Comparison of ENCODE assay signal across 17 mouse cellular contexts in genomic region chr4:76417676-76418075, GRCm38 (mm10).
"Had no signal": no experiment of that assay in that cellular context is flagged by ENCODE, and none has a peak within 500 bp of the region (broad histone marks: within the 10 kb centered on the region; RNA-seq: fewer than 3 reads in every experiment).

No protein-coding gene starts in this region.

- H3K27me3 ChIP-seq: lung, embryonic 15.5 days; megakaryocyte, embryonic 14.5 days; midbrain, embryonic 13.5 days; midbrain, embryonic 15.5 days; neural tube, embryonic 12.5 days; stomach, embryonic 15.5 days had no signal

- H3K4me1 ChIP-seq: megakaryocyte, embryonic 14.5 days; midbrain, embryonic 13.5 days; stomach, embryonic 15.5 days had no signal

- H3K4me3 ChIP-seq: lung, embryonic 15.5 days; megakaryocyte, embryonic 14.5 days; midbrain, embryonic 13.5 days; midbrain, embryonic 15.5 days; neural tube, embryonic 12.5 days; stomach, embryonic 15.5 days had no signal

- ATAC-seq: lung, postnatal 0 days; midbrain, embryonic 13.5 days; midbrain, embryonic 15.5 days had no signal

- H3K9ac ChIP-seq: lung, embryonic 15.5 days; midbrain, embryonic 13.5 days; midbrain, embryonic 15.5 days; neural tube, embryonic 12.5 days; stomach, embryonic 15.5 days had no signal

- DNase-seq: lung, adult 2 months; lung, postnatal 14 days; lung, postnatal 36 days; right cerebral cortex, postnatal 14 days; thymus, adult 2 months; thymus, postnatal 25 days; thymus, postnatal 4 days had no signal

- H3K27ac ChIP-seq: lung, embryonic 15.5 days; macrophage; midbrain, embryonic 13.5 days; midbrain, embryonic 15.5 days; neural tube, embryonic 12.5 days; stomach, embryonic 15.5 days; stomach, postnatal 0 days had no signal

- H3K9me3 ChIP-seq: lung, embryonic 15.5 days; megakaryocyte, embryonic 14.5 days; midbrain, embryonic 13.5 days; midbrain, embryonic 15.5 days; neural tube, embryonic 12.5 days; stomach, embryonic 15.5 days had no signal

- H3K36me3 ChIP-seq: lung, embryonic 15.5 days; midbrain, embryonic 13.5 days; midbrain, embryonic 15.5 days; neural tube, embryonic 12.5 days; stomach, embryonic 15.5 days had no signal

- H3K4me2 ChIP-seq: lung, embryonic 15.5 days; midbrain, embryonic 11.5 days; midbrain, embryonic 13.5 days; midbrain, embryonic 15.5 days; neural tube, embryonic 12.5 days; stomach, embryonic 15.5 days had no signal
